Mouse (Mus musculus) layer of hippocampus, adult 9-10 months (tissue): Measurements from ENCODE around the gene 9830107B12Rik.

Experiments used
- DNase-seq: peaks from one replicate; pipeline ENCODE4 v3.0.0; 2022; ENCODE audit warnings: low spot score

9830107B12Rik gene

GRCm38 (mm10) chr17:48094820-48095680 lies 51.0 kb downstream of the 9830107B12Rik start:
- DNase-seq = no peak

GRCm38 (mm10) chr17:48093286-48093817 lies 52.7 kb downstream of the 9830107B12Rik start:
- DNase-seq = no peak

GRCm38 (mm10) chr17:48090305-48090704 lies 55.8 kb downstream of the 9830107B12Rik start:
- DNase-seq = no peak

- no peak for DNase-seq
Measured at GRCm38 (mm10) chr17:48089446-48089845, 56.6 kb downstream of the 9830107B12Rik start.

DNA sequence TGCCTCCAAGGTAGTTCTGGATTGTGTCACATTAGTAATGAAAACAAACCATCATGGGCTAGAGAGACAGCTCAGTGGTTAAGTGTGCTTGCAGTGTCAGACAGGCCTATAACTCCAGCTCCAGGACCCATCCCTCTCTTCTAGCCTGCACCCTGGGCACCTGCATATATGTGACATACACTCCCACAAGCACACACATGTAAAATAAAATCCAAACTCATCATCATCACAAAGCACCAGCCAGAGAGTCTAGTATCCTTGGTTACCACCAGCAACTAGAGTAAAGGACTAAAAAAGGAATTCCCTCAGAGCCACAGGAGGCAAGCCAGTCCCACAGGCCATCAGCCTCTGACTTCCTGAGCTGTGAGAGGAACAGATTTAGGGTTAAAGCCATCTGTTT lies 57.0 kb downstream of the 9830107B12Rik start, which contains the start of gene 1700067P10Rik:
Gene 1700067P10Rik, plus strand, starts transcription at position 301 of the 400 bp plus-strand sequence.
- no peak for DNase-seq

DNA sequence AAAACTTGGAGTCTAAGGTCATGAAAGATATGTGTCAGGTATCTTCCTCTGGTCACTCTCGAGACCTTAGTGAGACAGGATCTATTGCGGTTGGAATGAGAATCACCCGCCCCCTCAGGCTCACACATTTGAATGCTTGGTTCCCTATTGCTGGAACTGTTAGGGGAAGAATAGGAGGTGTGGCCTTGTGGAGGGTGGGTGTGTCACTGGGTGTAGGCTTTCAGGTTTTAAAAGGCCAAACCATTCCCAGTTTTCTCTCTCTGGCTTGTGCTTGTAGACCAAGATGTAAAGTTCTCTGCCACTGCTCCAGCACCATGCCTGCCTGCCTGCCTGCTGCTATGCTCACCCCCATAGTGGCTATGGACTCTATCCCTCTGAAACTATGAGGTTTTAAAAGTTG lies 65.4 kb downstream of the 9830107B12Rik start:
- DNase-seq = no peak
